Mouse (Mus musculus): ENCODE data around the gene Def8. TPM values are rescaled to one million over a fixed set of nuclear protein-coding genes. Genes with fewer than 3 reads are reported as not detected.
"Not testable (repeated sequence)": the region's sequence is repeated elsewhere in the genome, so short reads cannot be mapped to it uniquely, and the experiment has no call there.

The Def8 gene
- polyA plus RNA-seq, 1 experiment from 2014 or later: 33.4 TPM

DNA sequence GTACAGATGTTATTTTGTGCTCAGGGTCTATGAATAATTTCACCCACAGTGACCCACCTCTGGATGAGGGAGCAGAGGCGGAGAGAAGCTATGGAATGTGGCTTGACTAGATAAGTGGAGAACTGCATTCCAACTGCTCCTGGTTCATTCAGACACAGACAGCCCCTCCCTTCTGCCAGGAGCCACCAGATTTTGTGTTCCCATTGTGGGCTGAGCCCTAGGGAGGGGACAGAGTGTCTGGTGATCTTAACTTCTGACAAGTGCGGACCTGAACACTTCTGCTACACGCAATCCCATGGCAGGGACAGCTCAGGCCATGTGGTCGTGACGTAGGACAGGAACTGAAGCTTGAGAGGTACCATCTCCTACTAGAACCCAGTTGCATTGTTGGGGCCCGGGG is 23.5 kb downstream of the Def8 start:
- no peak overlapping the region for H3K4me3 ChIP-seq (replicated peaks; ENCODE audit: low read depth, low read length)
- no peak for DNase-seq (ENCODE audit: low spot score)
- H3K27me3 ChIP-seq (ENCODE audit: insufficient read depth, low read length): no peaks in the 10 kb centered on the region
- H3K4me2 ChIP-seq (ENCODE audit: low read length): no peak overlapping the region
- no peak overlapping the region for H3K9ac ChIP-seq (ENCODE audit: low read depth, low read length)
- no peak for TF ChIP-seq CTCF (IDR thresholded peaks at IDR 0.05; ENCODE audit: low read depth)
- WGBS: 89% methylated on average over 6 of the region's 6 CpGs
- no peaks in the 10 kb centered on the region for H3K9me3 ChIP-seq (replicated peaks; ENCODE audit: low read length)
- ATAC-seq (replicated peaks; ENCODE audit: low FRiP score, low read depth): no peak
- no peak overlapping the region for H3K27ac ChIP-seq
- peaks cover 8% of the 10 kb centered on the region; the same call in 1 of the 2 replicates for H3K4me1 ChIP-seq (replicated peaks; ENCODE audit: insufficient read depth, low read length)
- 0 out of 2 replicates have a peak, but pooled peaks cover 14% of the 10 kb centered on the region for H3K36me3 ChIP-seq (ENCODE audit: insufficient read depth, low read length)

DNA sequence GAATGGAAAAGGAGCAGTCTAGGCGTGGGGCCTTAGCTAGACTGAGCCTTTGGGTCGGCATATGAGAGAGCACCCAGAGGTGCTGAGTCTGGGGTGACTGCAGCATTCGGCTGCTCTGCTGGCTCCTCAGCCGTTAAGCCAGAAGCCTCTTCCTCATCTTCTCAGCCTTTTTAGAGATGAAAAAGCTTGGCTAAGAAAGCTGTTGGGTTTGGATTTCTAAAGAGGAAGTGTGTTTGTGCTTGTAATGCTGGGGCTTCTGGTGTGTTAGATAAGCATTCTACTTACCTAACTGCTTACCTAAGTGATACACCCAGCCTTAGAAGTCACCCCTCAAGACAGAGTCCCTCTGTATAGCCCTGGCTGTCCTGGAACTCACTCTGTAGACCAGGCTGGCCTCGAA is 27.5 kb downstream of the Def8 start:
- Histone ChIP-seq H3K27ac (no peak overlapping the region), H3K36me3 (ENCODE audit: insufficient read depth, low read length) (peaks cover 40% of the 10 kb centered on the region), H3K27me3 (ENCODE audit: insufficient read depth, low read length) (no peaks in the 10 kb centered on the region), H3K9ac (ENCODE audit: low read depth, low read length) (no peak overlapping the region), H3K4me1 (replicated peaks; ENCODE audit: insufficient read depth, low read length) (no peaks in the 10 kb centered on the region), H3K9me3 (replicated peaks; ENCODE audit: low read length) (no peaks in the 10 kb centered on the region), H3K4me3 (replicated peaks; ENCODE audit: low read depth, low read length) (no peak overlapping the region), H3K4me2 (ENCODE audit: low read length) (no peak overlapping the region)
- no peak for DNase-seq (ENCODE audit: low spot score)
- no peak for TF ChIP-seq CTCF (IDR thresholded peaks at IDR 0.05; ENCODE audit: low read depth)
- 90% methylated on average over 5 of the region's 5 CpGs for WGBS
- ATAC-seq (replicated peaks; ENCODE audit: low FRiP score, low read depth): no peak

DNA sequence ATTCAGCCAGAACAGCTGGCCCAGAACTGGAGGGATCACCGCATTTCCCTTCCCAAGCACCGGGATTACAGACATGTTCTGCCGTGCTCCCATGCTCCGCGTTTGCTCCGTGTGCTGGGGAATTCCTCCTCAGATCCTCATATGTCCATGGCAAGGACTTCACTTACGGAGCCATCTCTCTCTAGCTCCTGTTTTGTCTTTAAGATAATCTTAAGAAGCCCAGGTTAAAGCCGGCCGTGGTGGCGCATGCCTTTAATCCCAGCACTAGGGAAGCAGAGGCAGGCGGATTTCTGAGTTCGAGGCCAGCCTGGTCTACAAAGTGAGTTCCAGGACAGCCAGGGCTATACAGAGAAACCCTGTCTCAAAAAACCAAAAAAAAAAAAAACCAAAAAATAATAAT is 28.4 kb downstream of the Def8 start:
- peaks cover 40% of the 10 kb centered on the region for H3K36me3 ChIP-seq (ENCODE audit: insufficient read depth, low read length)
- not testable (repeated sequence) for H3K9me3 ChIP-seq (replicated peaks; ENCODE audit: low read length); H3K27me3 ChIP-seq (ENCODE audit: insufficient read depth, low read length); H3K4me2 ChIP-seq (ENCODE audit: low read length); H3K27ac ChIP-seq; H3K4me3 ChIP-seq (replicated peaks; ENCODE audit: low read depth, low read length); H3K9ac ChIP-seq (ENCODE audit: low read depth, low read length); DNase-seq (ENCODE audit: low spot score); ATAC-seq (replicated peaks; ENCODE audit: low FRiP score, low read depth); H3K4me1 ChIP-seq (replicated peaks; ENCODE audit: insufficient read depth, low read length)
- whole genome bisulfite sequencing: 96% methylated on average over 12 of the region's 12 CpGs

DNA sequence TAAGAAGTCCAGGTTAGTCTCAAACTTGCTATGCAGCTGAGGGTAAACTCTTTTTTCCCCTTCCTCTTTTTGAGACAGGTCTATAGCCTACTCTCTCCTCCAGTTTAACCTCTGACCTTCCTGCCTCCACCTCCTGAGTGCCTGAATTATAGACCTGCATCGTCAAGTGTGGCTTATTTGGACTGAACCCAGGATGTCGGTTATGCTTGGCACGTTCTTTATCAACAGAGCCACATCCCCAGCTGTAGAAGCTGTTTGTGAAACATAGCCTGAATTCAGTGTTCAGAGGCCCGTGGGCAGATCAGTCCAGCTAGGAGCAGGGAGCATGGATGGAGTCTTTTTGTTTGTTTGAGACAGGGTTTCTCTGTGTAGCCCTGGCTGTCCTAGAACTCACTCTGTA is 28.8 kb downstream of the Def8 start:
- Histone ChIP-seq H3K4me1 (replicated peaks; ENCODE audit: insufficient read depth, low read length) (no peaks in the 10 kb centered on the region), H3K27me3 (ENCODE audit: insufficient read depth, low read length) (no peaks in the 10 kb centered on the region), H3K4me2 (ENCODE audit: low read length) (no peak overlapping the region), H3K4me3 (replicated peaks; ENCODE audit: low read depth, low read length) (no peak overlapping the region), H3K36me3 (ENCODE audit: insufficient read depth, low read length) (peaks cover 38% of the 10 kb centered on the region), H3K9ac (ENCODE audit: low read depth, low read length) (no peak overlapping the region), H3K27ac (no peak overlapping the region), H3K9me3 (replicated peaks; ENCODE audit: low read length) (no peaks in the 10 kb centered on the region)
- no peak for TF ChIP-seq CTCF (IDR thresholded peaks at IDR 0.05; ENCODE audit: low read depth)
- no peak for DNase-seq (ENCODE audit: low spot score)
- WGBS: 64% methylated on average over 4 of the region's 4 CpGs
- ATAC-seq (replicated peaks; ENCODE audit: low FRiP score, low read depth): no peak

DNA sequence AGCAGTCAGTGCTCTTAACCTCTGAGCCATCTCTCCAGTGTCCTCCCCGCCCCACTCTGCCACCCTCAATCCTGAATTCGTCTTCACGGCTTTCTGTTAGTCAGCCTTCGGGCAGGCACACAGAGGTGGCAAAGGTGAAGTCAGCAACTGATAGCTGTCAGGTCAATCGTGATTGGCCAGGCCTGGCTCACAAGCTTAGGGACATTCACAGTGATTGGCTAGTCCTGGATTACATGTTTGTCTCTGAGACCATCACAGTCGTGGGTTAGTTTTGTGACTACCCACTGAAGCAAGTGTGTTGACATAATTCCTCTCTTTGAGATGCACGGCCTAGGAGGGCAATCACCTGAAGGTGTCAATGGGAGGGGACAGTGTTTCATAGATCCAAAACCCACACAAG is 30.0 kb downstream of the Def8 start:
- DNase-seq (ENCODE audit: low spot score) (no peak), ATAC-seq (replicated peaks; ENCODE audit: low FRiP score, low read depth) (no peak)
- no peaks in the 10 kb centered on the region for H3K9me3 ChIP-seq (replicated peaks; ENCODE audit: low read length)
- WGBS: 75% methylated on average over 7 of the region's 7 CpGs
- H3K27me3 ChIP-seq (ENCODE audit: insufficient read depth, low read length): no peaks in the 10 kb centered on the region
- H3K4me3 ChIP-seq (replicated peaks; ENCODE audit: low read depth, low read length): no peak overlapping the region
- H3K27ac ChIP-seq: no peak overlapping the region
- H3K36me3 ChIP-seq (ENCODE audit: insufficient read depth, low read length): peaks cover 42% of the 10 kb centered on the region
- H3K9ac ChIP-seq (ENCODE audit: low read depth, low read length): no peak overlapping the region
- no peaks in the 10 kb centered on the region for H3K4me1 ChIP-seq (replicated peaks; ENCODE audit: insufficient read depth, low read length)
- no peak overlapping the region for H3K4me2 ChIP-seq (ENCODE audit: low read length)
- no peak for TF ChIP-seq CTCF (IDR thresholded peaks at IDR 0.05; ENCODE audit: low read depth)

DNA sequence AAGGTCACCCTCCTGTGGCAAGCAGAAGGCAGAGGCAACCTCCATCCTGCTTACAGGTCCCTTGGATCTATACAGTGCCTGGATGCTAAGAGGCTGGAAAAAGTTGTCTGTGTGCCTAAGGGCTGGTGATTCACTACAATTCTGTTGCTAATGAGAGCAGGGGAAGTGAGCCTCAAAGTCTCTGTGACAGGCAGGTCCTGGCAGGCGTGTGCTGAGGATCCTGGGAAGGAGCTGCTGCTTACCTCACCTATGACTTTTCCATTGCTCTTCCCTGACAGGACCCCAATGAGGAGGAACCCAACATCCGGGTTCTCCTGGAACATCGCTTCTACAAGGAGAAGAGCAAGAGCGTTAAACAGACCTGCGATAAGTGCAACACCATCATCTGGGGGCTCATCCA is 30.6 kb downstream of the Def8 start:
- Histone ChIP-seq H3K27me3 (ENCODE audit: insufficient read depth, low read length) (no peaks in the 10 kb centered on the region), H3K27ac (no peak overlapping the region), H3K4me2 (ENCODE audit: low read length) (no peak overlapping the region), H3K9me3 (replicated peaks; ENCODE audit: low read length) (no peaks in the 10 kb centered on the region), H3K4me3 (replicated peaks; ENCODE audit: low read depth, low read length) (no peak overlapping the region), H3K4me1 (replicated peaks; ENCODE audit: insufficient read depth, low read length) (no peaks in the 10 kb centered on the region), H3K9ac (ENCODE audit: low read depth, low read length) (no peak overlapping the region), H3K36me3 (ENCODE audit: insufficient read depth, low read length) (peaks cover 49% of the 10 kb centered on the region)
- no peak for DNase-seq (ENCODE audit: low spot score)
- no peak for TF ChIP-seq CTCF (IDR thresholded peaks at IDR 0.05; ENCODE audit: low read depth)
- 81% methylated on average over 5 of the region's 5 CpGs for WGBS
- ATAC-seq (replicated peaks; ENCODE audit: low FRiP score, low read depth): no peak

DNA sequence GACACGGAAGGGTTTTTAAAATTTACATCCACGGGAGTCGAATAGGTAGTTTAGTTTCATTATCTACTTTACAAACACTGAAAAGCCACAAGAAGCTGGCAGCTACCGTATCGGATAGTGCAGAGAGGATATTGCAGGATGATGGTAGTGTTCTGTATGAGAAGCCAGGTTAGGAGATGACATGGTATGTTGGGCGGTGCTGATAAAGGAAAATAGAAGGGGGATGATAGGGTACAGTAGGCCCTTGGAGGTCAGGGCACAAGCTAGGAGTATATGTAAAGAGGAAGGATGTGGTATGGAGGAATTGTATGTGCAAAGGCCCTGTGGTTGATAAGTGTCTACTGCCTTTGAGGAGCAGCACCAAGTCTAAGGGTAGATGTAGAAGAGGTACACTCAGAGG is 31.2 kb downstream of the Def8 start:
- WGBS: 93% methylated on average over 6 of the region's 6 CpGs

More for the DNA sequence above, 31.2 kb downstream of the Def8 start:
- Histone ChIP-seq H3K27ac (no peak overlapping the region), H3K9me3 (replicated peaks; ENCODE audit: low read length) (no peaks in the 10 kb centered on the region), H3K27me3 (ENCODE audit: insufficient read depth, low read length) (no peaks in the 10 kb centered on the region), H3K4me3 (replicated peaks; ENCODE audit: low read depth, low read length) (no peak overlapping the region), H3K36me3 (ENCODE audit: insufficient read depth, low read length) (peaks cover 55% of the 10 kb centered on the region), H3K4me1 (replicated peaks; ENCODE audit: insufficient read depth, low read length) (no peaks in the 10 kb centered on the region), H3K9ac (ENCODE audit: low read depth, low read length) (no peak overlapping the region), H3K4me2 (ENCODE audit: low read length) (no peak overlapping the region)
- TF ChIP-seq CTCF (IDR thresholded peaks at IDR 0.05; ENCODE audit: low read depth): no peak
- ATAC-seq (replicated peaks; ENCODE audit: low FRiP score, low read depth) (no peak), DNase-seq (ENCODE audit: low spot score) (no peak)

Measured in kidney, postnatal 0 days (tissue).